Mouse (Mus musculus) kidney, postnatal 0 days (tissue): ENCODE results near the gene Anp32b. TPM values are rescaled to one million over a fixed set of nuclear protein-coding genes. Genes with fewer than 3 reads are reported as not detected.

Source experiments
- ATAC-seq: fragments of 200-750 bp; cut with Nextera tagmentation; replicated peaks from 2 replicates; pipeline ENCODE4 v1.8.0; 2017; ENCODE audit warnings: low read depth, moderate number of reproducible peaks, moderate TSS enrichment, moderate library complexity; ENCODE audit not compliant: low FRiP score
- DNase-seq: peaks from one replicate; pipeline ENCODE4 v3.0.0-alpha.2; 2016; ENCODE audit warnings: low spot score
- H3K27ac ChIP-seq: fragments of 300-500 bp; sonication (generic); 2 replicates; pipeline ENCODE4 v1.5.1; 2014; ENCODE audit warnings: mild to moderate bottlenecking
- H3K27me3 ChIP-seq: fragments of 300-500 bp; sonication (generic); 2 replicates; pipeline ENCODE4 v1.6.1; 2014; ENCODE audit warnings: low read length, mixed read lengths; ENCODE audit not compliant: insufficient read depth
- H3K36me3 ChIP-seq: fragments of 300-500 bp; sonication (generic); 2 replicates; pipeline ENCODE4 v1.6.1; 2014; ENCODE audit warnings: low read length, mixed read lengths; ENCODE audit not compliant: insufficient read depth
- H3K4me1 ChIP-seq: fragments of 300-500 bp; sonication (generic); replicated peaks from 2 replicates; pipeline ENCODE4 v1.6.1; 2014; ENCODE audit warnings: antibody characterized with exemption, low read length, mixed read lengths; ENCODE audit not compliant: insufficient read depth
- H3K4me2 ChIP-seq: fragments of 300-500 bp; sonication (generic); 2 replicates; pipeline ENCODE4 v1.6.1; 2014; ENCODE audit warnings: mild to moderate bottlenecking, low read length, moderate library complexity, mixed read lengths
- H3K4me3 ChIP-seq: fragments of 300-500 bp; sonication (generic); replicated peaks from 2 replicates; pipeline ENCODE4 v1.5.1; 2014; ENCODE audit warnings: low read depth, low read length
- H3K9ac ChIP-seq: fragments of 300-500 bp; sonication (generic); 2 replicates; pipeline ENCODE4 v1.6.1; 2014; ENCODE audit warnings: low read depth, low read length
- H3K9me3 ChIP-seq: fragments of 300-500 bp; sonication (generic); replicated peaks from 2 replicates; pipeline ENCODE4 v1.6.1; 2016; ENCODE audit warnings: low read length, inconsistent platforms, mixed read lengths
- CTCF ChIP-seq: IDR thresholded peaks from 2 replicates; pipeline ENCODE4 v1.5.1; 2016; ENCODE audit warnings: antibody characterized with exemption, low read depth, mild to moderate bottlenecking, moderate library complexity
- WGBS: fragments of 180-500 bp; shearing (Covaris S2); extraction: QIAGEN DNeasy Blood & Tissue Kit; methylation state at CpG from one replicate; pipeline ENCODE4 v1.1.7; 2014; 5-methylcytosine and 5-hydroxymethylcytosine counted together
- polyA plus RNA-seq: library from polyadenylated mRNA; unstranded; fragments of >200 nt; fragmentation: Nextera tagmentation; extraction: Ambion mirVana; gene quantifications from 2 replicates; pipeline ENCODE4 v1.2.1, GENCODE M21; 2015

Anp32b gene
- polyA plus RNA-seq, 1 experiment from 2014 or later = 198 TPM

DNA sequence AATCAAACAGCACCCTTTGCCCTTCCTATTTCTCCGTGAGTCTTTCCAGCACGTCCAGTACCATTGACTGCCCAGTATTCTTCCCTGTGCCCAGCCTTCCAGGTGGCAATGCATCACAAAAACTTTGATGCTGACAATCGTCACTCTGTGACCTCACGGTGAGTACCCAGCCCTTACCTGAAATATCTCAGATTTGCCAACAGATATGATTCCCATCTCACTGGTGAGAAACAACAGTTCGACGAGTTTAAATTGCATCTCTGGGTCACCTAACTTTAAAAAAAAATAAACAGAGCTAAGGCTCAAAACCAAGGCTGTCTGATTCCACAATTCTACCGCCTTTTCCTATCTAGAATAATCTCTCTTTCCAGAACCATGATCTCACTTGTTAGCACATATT, 37.3 kb upstream of the Anp32b start, which contains the start of gene Hemgn:
Gene Hemgn, minus strand, starts transcription at position 101 of the 400 bp plus-strand sequence.
- 75% methylated on average over 7 of the region's 7 CpGs for WGBS
- Histone ChIP-seq H3K27me3 (no peaks in the 10 kb centered on the region), H3K4me2 (no peak within 1 kb of the TSS), H3K4me3 (no peak within 1 kb of the TSS), H3K27ac (no peak within 1 kb of the TSS), H3K36me3 (no peaks in the 10 kb centered on the region), H3K9ac (no peak within 1 kb of the TSS), H3K4me1 (no peaks in the 10 kb centered on the region), H3K9me3 (no peaks in the 10 kb centered on the region)
- no peak for TF ChIP-seq CTCF
- ATAC-seq (no peak), DNase-seq (no peak)

DNA sequence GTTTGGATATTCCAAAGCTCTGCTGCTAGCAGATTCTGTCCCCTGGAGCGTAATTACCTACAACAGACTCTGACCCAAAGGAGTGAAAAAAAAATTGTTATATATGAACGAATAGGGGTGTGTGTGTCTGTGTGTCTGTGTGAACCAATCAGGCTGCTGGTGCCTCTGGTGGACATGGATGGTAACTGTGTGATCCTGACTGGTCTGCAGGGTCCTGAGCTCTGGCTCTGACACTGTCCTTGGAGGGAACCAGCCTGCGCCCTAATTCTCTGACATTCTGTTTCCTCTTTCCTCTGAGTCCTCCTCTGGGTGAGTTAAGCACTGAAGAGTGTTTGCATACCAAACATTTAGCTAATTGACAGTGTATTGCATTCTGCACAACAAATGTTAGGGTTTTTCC, 33.2 kb upstream of the Anp32b start:
- H3K36me3 ChIP-seq = no peaks in the 10 kb centered on the region
- no peak overlapping the region for H3K4me2 ChIP-seq
- H3K9me3 ChIP-seq = no peaks in the 10 kb centered on the region
- no peaks in the 10 kb centered on the region for H3K4me1 ChIP-seq
- DNase-seq (peak; percentile 11), ATAC-seq (0 out of 2 replicates have a peak, but pooled peaks have one; percentile 54)
- 50% methylated on average over 3 of the region's 3 CpGs for WGBS
- H3K4me3 ChIP-seq = no peak overlapping the region
- H3K9ac ChIP-seq = no peak overlapping the region
- peak; percentile 42; the same call in 1 of the 2 replicates for TF ChIP-seq CTCF
- no peaks in the 10 kb centered on the region for H3K27me3 ChIP-seq
- no peak overlapping the region for H3K27ac ChIP-seq

DNA sequence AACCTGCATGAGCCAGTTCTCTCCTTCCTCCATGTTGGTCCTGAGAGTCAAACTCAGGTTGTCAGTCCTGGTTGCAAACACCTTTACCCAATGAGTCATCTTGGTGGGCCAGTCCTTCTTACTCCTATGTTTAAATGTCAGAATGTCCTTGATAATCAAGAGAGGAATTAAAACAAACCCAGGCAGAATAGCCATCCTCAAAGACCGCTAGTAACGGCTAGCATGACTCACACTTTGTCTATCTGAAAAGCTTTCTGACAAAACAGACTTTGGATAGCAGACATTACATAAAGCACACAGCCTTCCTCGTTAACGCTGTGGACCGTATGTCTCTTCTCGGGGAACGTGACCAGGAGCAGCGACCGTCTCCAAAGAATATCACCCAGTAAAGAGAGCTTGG, 31.9 kb upstream of the Anp32b start:
- TF ChIP-seq CTCF = no peak
- no peak overlapping the region for H3K9ac ChIP-seq
- no peaks in the 10 kb centered on the region for H3K27me3 ChIP-seq
- no peak overlapping the region for H3K4me3 ChIP-seq
- H3K4me2 ChIP-seq = no peak overlapping the region
- ATAC-seq (no peak), DNase-seq (no peak)
- WGBS = 88% methylated on average over 9 of the region's 9 CpGs
- H3K27ac ChIP-seq = no peak overlapping the region
- no peaks in the 10 kb centered on the region for H3K4me1 ChIP-seq
- H3K9me3 ChIP-seq = no peaks in the 10 kb centered on the region
- no peaks in the 10 kb centered on the region for H3K36me3 ChIP-seq

DNA sequence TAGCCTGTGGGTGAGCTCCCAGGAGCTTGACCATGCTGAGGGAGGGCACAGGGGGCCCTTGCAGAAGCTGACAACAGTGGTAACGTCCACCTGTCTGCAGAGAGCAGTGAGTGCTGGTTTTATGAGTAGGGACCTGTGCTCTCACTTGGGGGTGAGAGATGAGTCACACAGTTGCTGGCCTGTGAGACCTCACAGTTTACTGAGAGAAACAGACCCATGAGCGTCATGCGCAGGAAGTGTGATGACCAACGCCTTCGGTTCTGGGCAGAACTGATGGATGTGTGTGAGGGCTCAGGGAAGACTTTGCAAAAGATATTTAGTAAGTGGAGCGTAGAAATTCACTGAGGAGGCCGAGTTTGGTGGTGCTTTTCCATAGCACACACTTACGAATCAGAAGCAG, 28.1 kb upstream of the Anp32b start:
- no peak overlapping the region for H3K9ac ChIP-seq
- no peak for TF ChIP-seq CTCF
- H3K4me3 ChIP-seq = no peak overlapping the region
- 61% methylated on average over 8 of the region's 8 CpGs for WGBS
- no peak for ATAC-seq
- DNase-seq = no peak
- H3K4me1 ChIP-seq = no peaks in the 10 kb centered on the region
- no peaks in the 10 kb centered on the region for H3K9me3 ChIP-seq
- H3K36me3 ChIP-seq = no peaks in the 10 kb centered on the region
- no peaks in the 10 kb centered on the region for H3K27me3 ChIP-seq
- H3K27ac ChIP-seq = no peak overlapping the region
- no peak overlapping the region for H3K4me2 ChIP-seq

DNA sequence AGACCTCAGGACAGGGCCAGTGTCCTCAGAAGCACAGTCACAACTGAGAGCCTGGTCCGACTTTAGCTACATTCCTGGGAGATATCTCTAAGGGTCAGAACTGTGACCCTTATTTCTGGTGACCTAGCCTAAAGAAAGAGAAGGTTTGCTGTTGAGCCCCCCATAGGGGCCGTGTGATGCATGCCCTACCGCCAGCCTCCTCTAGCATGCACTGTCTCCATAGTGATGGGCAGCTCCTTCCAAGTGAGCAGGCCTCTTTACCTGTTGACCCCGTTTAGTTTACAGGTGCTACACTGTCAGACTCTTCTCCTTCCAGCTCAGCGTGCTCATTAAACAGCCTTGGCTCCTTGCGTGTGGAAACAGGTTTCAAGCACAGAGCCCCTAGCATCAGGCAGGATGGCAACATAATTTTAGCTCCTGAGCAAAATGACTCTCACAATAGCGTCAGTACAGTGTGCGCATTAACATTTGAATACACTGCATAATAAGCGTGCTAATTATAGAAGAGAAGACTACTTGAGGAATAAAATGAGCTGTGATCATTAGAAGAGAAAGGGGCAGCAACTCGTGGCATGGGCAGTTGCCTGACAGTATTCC, 21.7 kb upstream of the Anp32b start:
- no peak for TF ChIP-seq CTCF
- H3K4me1 ChIP-seq = no peaks in the 10 kb centered on the region
- no peak for ATAC-seq
- no peak overlapping the region for H3K4me3 ChIP-seq
- H3K9me3 ChIP-seq = no peaks in the 10 kb centered on the region
- no peak overlapping the region for H3K9ac ChIP-seq
- H3K27ac ChIP-seq = no peak overlapping the region
- no peak for DNase-seq
- 71% methylated on average over 10 of the region's 10 CpGs for WGBS
- H3K36me3 ChIP-seq = no peaks in the 10 kb centered on the region
- no peaks in the 10 kb centered on the region for H3K27me3 ChIP-seq
- no peak overlapping the region for H3K4me2 ChIP-seq

DNA sequence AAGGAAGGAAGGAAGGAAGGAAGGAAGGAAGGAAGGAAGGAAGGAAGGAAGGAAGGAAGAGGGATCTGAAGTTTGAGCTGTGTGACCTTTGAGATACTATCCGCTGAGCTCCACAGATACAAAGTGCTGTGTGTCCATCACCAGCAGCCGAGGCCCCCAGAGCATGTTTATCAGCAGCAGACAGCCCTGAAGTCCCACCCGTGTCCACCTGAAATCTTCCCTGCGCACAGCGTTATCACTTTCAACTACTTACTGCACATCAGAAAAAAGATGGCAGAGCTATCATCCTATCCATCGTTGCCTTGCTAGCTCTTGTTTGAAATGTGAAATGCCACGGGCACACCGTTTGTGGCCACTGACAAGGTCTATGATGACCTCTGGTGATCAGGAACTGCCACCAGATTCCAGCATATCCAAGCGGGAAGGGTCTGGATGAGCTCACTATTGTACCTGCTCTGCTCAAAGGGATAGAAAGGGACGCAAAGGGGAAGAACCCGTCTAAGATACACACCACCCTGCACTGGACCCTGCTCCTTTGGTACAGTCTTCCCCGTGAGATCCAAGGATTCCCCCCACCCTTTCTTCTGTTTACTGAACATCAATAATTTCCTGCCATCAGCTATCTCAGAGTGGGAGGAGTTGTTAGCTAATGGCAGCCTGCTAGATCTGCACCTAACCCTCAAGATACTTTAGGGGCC, 18.2 kb upstream of the Anp32b start:
- Histone ChIP-seq H3K27me3 (no peaks in the 10 kb centered on the region), H3K4me3 (no peak overlapping the region), H3K4me2 (no peak overlapping the region), H3K9ac (no peak overlapping the region), H3K27ac (no peak overlapping the region), H3K9me3 (no peaks in the 10 kb centered on the region), H3K36me3 (no peaks in the 10 kb centered on the region), H3K4me1 (no peaks in the 10 kb centered on the region)
- no peak for DNase-seq
- no peak for TF ChIP-seq CTCF
- ATAC-seq = no peak
- WGBS = 88% methylated on average over 12 of the region's 12 CpGs
